Mouse (Mus musculus): ENCODE data around the gene Isg20. TPM values are rescaled to one million over a fixed set of nuclear protein-coding genes. Genes with fewer than 3 reads are reported as not detected.

Gene Isg20
- total RNA-seq (2014; rRNA removed) (0.38 and 2.2 TPM in 2 replicates), polyA plus RNA-seq (2015; fragmentation: Nextera tagmentation; extraction: Ambion mirVana) (0.87 and 1.6 TPM in 2 replicates)

GRCm38 (mm10) chr7:78912974-78913474, at the start of gene Isg20:
TSS of gene Isg20 (plus strand) at chr7:78913424.
- no peaks in the 10 kb centered on the region for H3K9me3 ChIP-seq (ENCODE audit: low read length)
- no peaks in the 10 kb centered on the region for H3K27me3 ChIP-seq (ENCODE audit: insufficient read depth, low read length)
- peak within 1 kb of the TSS; percentile 17; the same call in 1 of the 2 replicates for H3K4me3 ChIP-seq (ENCODE audit: low read depth, low read length)
- peaks cover 6% of the 10 kb centered on the region; the same call in 1 of the 2 replicates for H3K4me1 ChIP-seq (ENCODE audit: insufficient read depth)
- TF ChIP-seq CTCF (IDR thresholded peaks at IDR 0.05; ENCODE audit: low read depth): no peak
- no peak for ATAC-seq
- peaks cover 8% of the 10 kb centered on the region; the same call in 1 of the 2 replicates for H3K36me3 ChIP-seq (ENCODE audit: insufficient read depth)
- DNase-seq: no peak
- 57% methylated on average over 5 of the region's 5 CpGs for WGBS
- no peak within 1 kb of the TSS for H3K27ac ChIP-seq (ENCODE audit: low read depth, low read length)
- peak within 1 kb of the TSS; percentile 28; the same call in 1 of the 2 replicates for H3K9ac ChIP-seq
- peak within 1 kb of the TSS; percentile 33; the same call in 1 of the 2 replicates for H3K4me2 ChIP-seq (ENCODE audit: low read depth)

- Histone ChIP-seq H3K27me3 (ENCODE audit: insufficient read depth, low read length) (no peaks in the 10 kb centered on the region), H3K4me1 (ENCODE audit: insufficient read depth) (no peaks in the 10 kb centered on the region), H3K9ac (no peak overlapping the region), H3K9me3 (ENCODE audit: low read length) (no peaks in the 10 kb centered on the region), H3K4me2 (ENCODE audit: low read depth) (no peak overlapping the region), H3K4me3 (ENCODE audit: low read depth, low read length) (no peak overlapping the region), H3K27ac (ENCODE audit: low read depth, low read length) (no peak overlapping the region), H3K36me3 (ENCODE audit: insufficient read depth) (no peaks in the 10 kb centered on the region)
- DNase-seq (no peak), ATAC-seq (no peak)
- WGBS: 74% methylated on average over 7 of the region's 7 CpGs
- no peak for TF ChIP-seq CTCF (IDR thresholded peaks at IDR 0.05; ENCODE audit: low read depth)
These were observed 49.3 kb upstream of the Isg20 start for GRCm38 (mm10) chr7:78863796-78864445.

GRCm38 (mm10) chr7:78864446-78864802, 48.8 kb upstream of the Isg20 start:
- Histone ChIP-seq H3K27me3 (ENCODE audit: insufficient read depth, low read length) (no peaks in the 10 kb centered on the region), H3K4me3 (ENCODE audit: low read depth, low read length) (no peak overlapping the region), H3K9me3 (ENCODE audit: low read length) (no peaks in the 10 kb centered on the region), H3K9ac (no peak overlapping the region), H3K27ac (ENCODE audit: low read depth, low read length) (no peak overlapping the region), H3K36me3 (ENCODE audit: insufficient read depth) (no peaks in the 10 kb centered on the region), H3K4me1 (ENCODE audit: insufficient read depth) (no peaks in the 10 kb centered on the region), H3K4me2 (ENCODE audit: low read depth) (no peak overlapping the region)
- no peak for ATAC-seq
- no peak for DNase-seq
- WGBS: 85% methylated on average over 4 of the region's 4 CpGs
- TF ChIP-seq CTCF (IDR thresholded peaks at IDR 0.05; ENCODE audit: low read depth): no peak

GRCm38 (mm10) chr7:78865212-78865949, 47.8 kb upstream of the Isg20 start:
- Histone ChIP-seq H3K4me2 (ENCODE audit: low read depth) (no peak overlapping the region), H3K27me3 (ENCODE audit: insufficient read depth, low read length) (no peaks in the 10 kb centered on the region), H3K9ac (no peak overlapping the region), H3K9me3 (ENCODE audit: low read length) (no peaks in the 10 kb centered on the region), H3K27ac (ENCODE audit: low read depth, low read length) (no peak overlapping the region), H3K4me3 (ENCODE audit: low read depth, low read length) (no peak overlapping the region), H3K36me3 (ENCODE audit: insufficient read depth) (no peaks in the 10 kb centered on the region), H3K4me1 (ENCODE audit: insufficient read depth) (no peaks in the 10 kb centered on the region)
- no peak for TF ChIP-seq CTCF (IDR thresholded peaks at IDR 0.05; ENCODE audit: low read depth)
- WGBS: 74% methylated on average over 12 of the region's 12 CpGs
- DNase-seq: no peak
- ATAC-seq: no peak

- ATAC-seq: no peak
- no peak for DNase-seq
- Histone ChIP-seq H3K9ac (no peak overlapping the region), H3K4me1 (ENCODE audit: insufficient read depth) (no peaks in the 10 kb centered on the region), H3K9me3 (ENCODE audit: low read length) (no peaks in the 10 kb centered on the region), H3K27ac (ENCODE audit: low read depth, low read length) (no peak overlapping the region), H3K4me2 (ENCODE audit: low read depth) (no peak overlapping the region), H3K4me3 (ENCODE audit: low read depth, low read length) (no peak overlapping the region), H3K27me3 (ENCODE audit: insufficient read depth, low read length) (no peaks in the 10 kb centered on the region), H3K36me3 (ENCODE audit: insufficient read depth) (no peaks in the 10 kb centered on the region)
- WGBS: 80% methylated on average over 5 of the region's 5 CpGs
- no peak for TF ChIP-seq CTCF (IDR thresholded peaks at IDR 0.05; ENCODE audit: low read depth)
These were observed 44.5 kb upstream of the Isg20 start for GRCm38 (mm10) chr7:78868731-78869130.

GRCm38 (mm10) chr7:78872366-78872765, 40.9 kb upstream of the Isg20 start:
- H3K36me3 ChIP-seq (ENCODE audit: insufficient read depth): no peaks in the 10 kb centered on the region
- no peak for TF ChIP-seq CTCF (IDR thresholded peaks at IDR 0.05; ENCODE audit: low read depth)
- WGBS: 85% methylated on average over 6 of the region's 6 CpGs
- DNase-seq (no peak), ATAC-seq (no peak)
- no peak overlapping the region for H3K4me2 ChIP-seq (ENCODE audit: low read depth)
- no peak overlapping the region for H3K4me3 ChIP-seq (ENCODE audit: low read depth, low read length)
- no peaks in the 10 kb centered on the region for H3K27me3 ChIP-seq (ENCODE audit: insufficient read depth, low read length)
- H3K9ac ChIP-seq: no peak overlapping the region
- no peak overlapping the region for H3K27ac ChIP-seq (ENCODE audit: low read depth, low read length)
- no peaks in the 10 kb centered on the region for H3K4me1 ChIP-seq (ENCODE audit: insufficient read depth)
- no peaks in the 10 kb centered on the region for H3K9me3 ChIP-seq (ENCODE audit: low read length)

GRCm38 (mm10) chr7:78872831-78873230, 40.4 kb upstream of the Isg20 start:
- no peaks in the 10 kb centered on the region for H3K9me3 ChIP-seq (ENCODE audit: low read length)
- ATAC-seq (no peak), DNase-seq (no peak)
- no peak overlapping the region for H3K27ac ChIP-seq (ENCODE audit: low read depth, low read length)
- H3K27me3 ChIP-seq (ENCODE audit: insufficient read depth, low read length): no peaks in the 10 kb centered on the region
- H3K4me3 ChIP-seq (ENCODE audit: low read depth, low read length): no peak overlapping the region
- whole genome bisulfite sequencing: 80% methylated on average over 5 of the region's 5 CpGs
- no peaks in the 10 kb centered on the region for H3K4me1 ChIP-seq (ENCODE audit: insufficient read depth)
- no peak overlapping the region for H3K9ac ChIP-seq
- no peaks in the 10 kb centered on the region for H3K36me3 ChIP-seq (ENCODE audit: insufficient read depth)
- no peak overlapping the region for H3K4me2 ChIP-seq (ENCODE audit: low read depth)
- TF ChIP-seq CTCF (IDR thresholded peaks at IDR 0.05; ENCODE audit: low read depth): no peak
